Mouse (Mus musculus) spleen, adult 2 months (tissue): ENCODE measurements around the gene Cad. TPM values are rescaled to one million over a fixed set of nuclear protein-coding genes. Genes with fewer than 3 reads are reported as not detected.
"Not testable (repeated sequence)": the region's sequence is repeated elsewhere in the genome, so short reads cannot be mapped to it uniquely, and the experiment has no call there.

ENCODE experiments used
- DNase-seq, 2 experiments: peaks; one replicate each; pipeline versions ENCODE4 v3.0.0 to v3.0.0-alpha.2; 2012 to 2021; ENCODE audit warnings: low spot score in 2 of 2, low read depth in 1 of 2
- H3K27ac ChIP-seq: fragments of 200-500 bp; 2 replicates; pipeline ENCODE4 v1.5.1; 2012; ENCODE audit warnings: low read length, inconsistent platforms; ENCODE audit not compliant: insufficient read depth
- H3K27me3 ChIP-seq: fragments of 200-500 bp; 2 replicates; pipeline ENCODE4 v1.6.1; 2012; ENCODE audit warnings: mild to moderate bottlenecking, moderate library complexity, low read length, inconsistent platforms; ENCODE audit not compliant: control insufficient read depth, insufficient read depth
- H3K36me3 ChIP-seq: fragments of 200-500 bp; 2 replicates; pipeline ENCODE4 v1.6.1; 2012; ENCODE audit warnings: mild to moderate bottlenecking, low read length, inconsistent platforms; ENCODE audit not compliant: control insufficient read depth, insufficient read depth
- H3K4me1 ChIP-seq: fragments of 200-500 bp; 2 replicates; pipeline ENCODE4 v1.6.1; 2011; ENCODE audit warnings: inconsistent platforms; ENCODE audit not compliant: control insufficient read depth, insufficient read depth, insufficient read length
- H3K4me3 ChIP-seq: fragments of 200-500 bp; 2 replicates; pipeline ENCODE4 v1.5.1; 2011; ENCODE audit warnings: mild to moderate bottlenecking, inconsistent platforms; ENCODE audit not compliant: insufficient read depth, insufficient read length; ENCODE audit errors: extremely low read depth
- CTCF ChIP-seq: fragments of 200-500 bp; IDR thresholded peaks from 2 replicates; pipeline ENCODE4 v1.5.1; 2011; ENCODE audit warnings: mild to moderate bottlenecking, inconsistent platforms; ENCODE audit not compliant: insufficient read depth, insufficient read length, insufficient replicate concordance; ENCODE audit errors: extremely low read depth
- POLR2A ChIP-seq: fragments of 200-500 bp; IDR thresholded peaks from 2 replicates; pipeline ENCODE4 v1.6.1; 2011; ENCODE audit warnings: low read depth, low read length, inconsistent platforms
- WGBS: fragments of 180-500 bp; shearing (Covaris S2); methylation state at CpG from one replicate; pipeline ENCODE4 v1.1.7; 2018; 5-methylcytosine and 5-hydroxymethylcytosine counted together
- polyA plus RNA-seq: library from polyadenylated mRNA; depleted of rRNA; stranded (reverse); fragments of >200 nt; gene quantifications from 2 replicates; pipeline ENCODE4 v1.2.3, GENCODE M21; 2012

Cad gene
- polyA plus RNA-seq, 1 experiment: 44.0 TPM

DNA sequence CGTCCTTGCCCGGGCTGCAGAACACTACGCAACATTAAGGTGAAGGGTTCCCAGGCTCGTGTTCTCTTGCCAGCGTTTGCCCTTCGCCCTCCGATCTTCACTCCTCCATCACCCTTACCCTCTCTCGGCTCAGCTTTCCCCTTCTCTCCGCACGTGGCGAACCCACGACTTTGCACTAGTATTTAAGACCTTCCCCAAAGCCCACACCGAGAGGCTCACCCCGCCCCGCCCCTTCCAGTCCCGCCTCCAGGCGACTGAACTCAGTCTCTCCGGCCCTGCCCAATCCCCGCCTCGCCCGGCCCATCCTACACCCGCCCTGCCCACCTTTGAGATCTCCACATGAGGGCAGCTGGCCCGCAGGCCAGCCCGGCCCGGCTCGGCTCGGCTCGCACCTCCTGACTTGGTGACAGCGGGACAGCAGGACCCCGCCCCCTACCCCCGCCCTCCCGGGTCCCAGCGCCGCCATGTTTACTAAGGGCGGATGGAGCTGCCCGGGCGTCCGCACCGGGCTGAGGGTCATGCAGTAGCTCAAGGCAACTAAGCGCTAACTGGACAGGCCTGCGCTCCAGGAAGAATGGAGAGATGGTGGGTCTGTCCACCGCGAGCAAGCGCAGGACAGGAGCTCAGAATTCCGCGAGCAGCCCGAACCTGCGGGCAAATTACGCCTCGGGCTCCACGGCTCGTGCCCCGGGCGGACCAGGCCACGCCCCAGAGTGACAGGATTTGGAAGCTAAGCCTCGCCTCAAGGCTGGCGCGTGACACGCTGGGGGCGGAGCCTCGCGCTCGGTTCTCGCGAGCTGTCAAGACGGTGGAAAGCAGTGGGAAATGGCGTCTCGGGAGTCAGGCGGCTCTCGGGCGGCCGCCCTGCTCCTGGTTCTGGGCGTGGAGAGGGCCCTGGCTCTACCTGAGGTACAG, 6.5 kb upstream of the Cad start, which contains the start of gene Atraid:
Gene Atraid, plus strand, starts transcription at position 465 of the 915 bp plus-strand sequence.
- Histone ChIP-seq H3K36me3 (no peaks in the 10 kb centered on the region), H3K4me1 (no peaks in the 10 kb centered on the region), H3K27me3 (no peaks in the 10 kb centered on the region), H3K27ac (peak within 1 kb of the TSS; percentile 97), H3K4me3 (peak within 1 kb of the TSS; percentile 92)
- DNase-seq: peak; percentile 97 to 98
- under 1% methylated on average over 73 of the region's 73 CpGs for WGBS
- no peak for TF ChIP-seq CTCF
- TF ChIP-seq POLR2A: peak; percentile 89

DNA sequence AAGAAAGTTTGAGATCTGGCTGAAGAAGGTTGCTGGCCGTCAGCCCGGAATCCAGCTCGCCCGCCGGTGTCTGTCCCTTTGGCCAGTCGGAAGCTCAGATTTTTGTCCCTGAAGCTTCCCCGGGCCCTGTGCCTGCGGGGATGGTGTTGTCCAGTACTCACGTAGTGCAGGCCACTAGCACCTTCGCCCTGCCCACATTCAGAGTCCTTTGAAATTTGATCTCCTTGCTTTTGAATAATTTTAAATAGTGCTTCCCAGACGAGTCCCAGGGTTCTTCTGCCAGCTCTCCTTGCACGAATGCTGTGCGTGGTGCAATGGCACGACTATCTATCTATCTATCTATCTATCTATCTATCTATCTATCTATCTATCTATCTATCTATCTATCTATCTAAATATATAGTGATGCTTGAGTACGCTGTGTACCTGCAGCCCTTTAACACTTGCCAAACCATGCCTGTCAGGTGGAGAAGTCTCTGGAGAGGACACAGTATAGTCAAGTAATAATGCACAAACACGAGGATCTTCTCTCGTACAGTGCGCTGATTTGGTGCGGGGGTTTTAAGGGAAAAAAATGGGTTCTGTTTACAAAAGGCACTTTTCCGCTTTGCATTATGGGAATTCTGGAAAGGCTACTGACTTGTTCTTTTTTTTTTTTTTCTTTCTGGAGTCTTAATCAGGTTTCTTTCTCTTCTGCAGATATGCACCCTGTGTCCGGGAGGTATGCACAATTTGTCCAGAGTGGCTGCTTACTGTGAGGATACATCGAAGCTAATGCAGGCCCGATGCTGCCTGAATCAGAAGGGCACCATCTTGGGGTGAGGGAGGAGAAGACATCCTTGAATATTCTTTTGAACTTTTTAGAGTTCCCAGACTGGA, 5.6 kb upstream of the Cad start, which contains the start of gene Slc5a6:
Gene Slc5a6, minus strand, starts transcription at position 162 of the 879 bp plus-strand sequence.
- no peak for TF ChIP-seq CTCF
- no peak for TF ChIP-seq POLR2A
- peaks cover 1% of the 10 kb centered on the region; the same call in 1 of the 2 replicates for H3K4me1 ChIP-seq
- H3K27me3 ChIP-seq: no peaks in the 10 kb centered on the region
- peak; percentile 30 to 38 for DNase-seq
- peak within 1 kb of the TSS; percentile 92 for H3K4me3 ChIP-seq
- H3K27ac ChIP-seq: peak within 1 kb of the TSS; percentile 97
- H3K36me3 ChIP-seq: no peaks in the 10 kb centered on the region
- WGBS: 2% methylated on average over 23 of the region's 23 CpGs

DNA sequence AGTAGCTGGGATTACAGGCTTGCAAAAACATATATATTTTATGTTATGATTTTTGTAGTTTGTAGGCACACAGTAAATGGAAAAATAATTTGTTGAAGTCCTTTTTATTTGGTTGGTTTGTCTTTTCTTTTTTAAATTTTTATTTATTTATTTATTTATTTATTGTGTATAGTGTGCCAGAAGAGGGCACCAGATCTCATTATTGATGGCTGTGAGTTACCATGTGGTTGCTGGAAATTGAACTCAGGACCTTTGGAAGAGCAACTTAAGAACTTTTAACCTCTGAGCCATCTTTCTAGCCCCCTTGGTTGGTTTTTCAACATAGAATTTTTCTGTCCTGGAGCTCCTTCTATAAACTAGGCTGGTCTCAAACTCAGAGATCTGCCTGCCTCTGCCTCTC, 4.2 kb upstream of the Cad start:
- H3K36me3 ChIP-seq: no peaks in the 10 kb centered on the region
- no peak overlapping the region for H3K27ac ChIP-seq
- no peak for DNase-seq
- TF ChIP-seq CTCF: no peak
- no peak for TF ChIP-seq POLR2A
- peaks cover 4% of the 10 kb centered on the region for H3K4me1 ChIP-seq
- no peaks in the 10 kb centered on the region for H3K27me3 ChIP-seq
- H3K4me3 ChIP-seq: no peak overlapping the region

DNA sequence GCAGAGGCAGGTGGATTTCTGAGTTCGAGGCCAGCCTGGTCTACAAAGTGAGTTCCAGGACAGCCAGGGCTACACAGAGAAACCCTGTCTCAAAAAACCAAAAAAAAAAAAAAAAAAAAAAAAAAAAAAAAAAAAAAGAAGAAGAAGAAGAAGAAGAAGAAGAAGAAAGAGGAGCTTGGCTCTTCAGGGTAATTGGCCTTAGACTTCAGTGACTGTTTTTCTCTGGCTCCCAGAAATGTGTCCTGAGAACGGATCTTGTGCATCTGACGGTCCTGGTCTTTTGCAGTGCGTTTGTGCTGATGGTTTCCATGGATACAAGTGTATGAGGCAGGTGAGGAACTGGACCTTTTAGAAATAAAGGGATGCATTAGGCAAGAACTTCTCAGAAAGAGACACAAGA, 852 bp upstream of the Cad start:
- H3K4me3 ChIP-seq, H3K27ac ChIP-seq, DNase-seq, H3K4me1 ChIP-seq, H3K27me3 ChIP-seq, H3K36me3 ChIP-seq: not testable (repeated sequence)
- 89% methylated on average over 4 of the region's 4 CpGs for WGBS

DNA sequence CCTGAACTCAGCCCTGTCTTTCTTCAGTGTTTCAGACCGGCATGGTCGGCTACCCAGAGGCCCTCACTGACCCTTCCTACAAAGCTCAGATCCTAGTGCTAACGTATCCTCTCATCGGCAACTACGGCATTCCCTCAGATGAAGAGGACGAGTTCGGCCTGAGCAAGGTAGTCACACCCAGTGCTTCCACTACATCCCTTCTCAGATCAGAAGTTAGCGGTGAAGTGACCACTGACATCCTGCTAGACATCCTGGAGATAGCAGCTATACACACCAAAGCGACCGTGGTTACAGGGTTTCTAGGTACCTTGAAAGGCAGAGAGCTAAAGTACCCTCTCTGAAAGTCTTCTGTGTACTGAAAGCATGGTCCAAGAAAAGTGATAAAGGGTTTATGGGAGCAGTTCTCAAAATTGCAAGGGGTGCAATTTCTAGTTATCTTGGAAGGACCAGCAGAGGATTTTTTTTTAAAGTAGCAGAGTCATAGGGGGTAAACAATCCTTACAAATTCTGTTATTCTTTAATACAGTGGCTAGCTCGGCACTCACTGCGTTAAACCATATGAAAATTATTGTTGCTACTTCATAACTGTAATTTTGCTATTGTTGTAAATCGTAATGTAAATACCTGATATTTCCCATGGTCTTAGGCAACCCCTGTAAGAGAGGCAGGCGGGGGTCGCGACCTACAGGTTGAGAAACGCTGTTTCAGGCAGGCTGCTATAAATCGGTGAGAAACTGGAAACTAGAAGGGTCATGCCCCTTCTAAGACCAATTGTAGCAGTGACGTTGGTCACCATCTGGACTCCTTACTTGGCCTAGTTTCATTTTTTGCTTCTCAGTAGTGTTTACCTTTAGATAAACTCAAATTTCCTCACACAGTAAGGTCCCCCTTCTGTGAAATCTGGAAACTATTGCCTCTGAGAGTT, 898 bp downstream of the Cad start:
- Histone ChIP-seq H3K36me3 (peaks cover 12% of the 10 kb centered on the region), H3K4me1 (peaks cover 4% of the 10 kb centered on the region), H3K27me3 (no peaks in the 10 kb centered on the region), H3K4me3 (peak overlapping the region; percentile 81), H3K27ac (no peak overlapping the region)
- WGBS: 36% methylated on average over 19 of the region's 19 CpGs
- no peak for DNase-seq
- TF ChIP-seq CTCF: no peak
- no peak for TF ChIP-seq POLR2A

DNA sequence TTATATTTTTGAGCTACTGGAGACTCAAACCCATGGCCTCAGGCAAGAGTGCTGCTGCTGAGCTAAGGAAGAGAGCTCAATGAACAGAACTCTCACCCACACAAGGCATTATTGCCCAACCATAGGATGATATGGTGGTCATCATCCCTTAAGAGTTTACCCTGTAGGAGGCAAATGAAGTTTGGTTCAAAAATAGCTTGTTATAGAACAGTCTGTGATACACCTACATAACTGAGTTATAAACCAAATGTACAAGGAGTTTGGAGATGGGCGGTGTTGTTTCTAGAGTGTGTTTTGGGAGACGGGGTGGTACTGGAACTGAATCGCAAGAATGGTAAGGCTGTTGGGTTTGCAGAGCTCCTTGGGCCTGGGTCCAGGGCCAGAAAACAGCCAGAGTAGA, 15.2 kb downstream of the Cad start:
- Histone ChIP-seq H3K4me1 (no peaks in the 10 kb centered on the region; the same call in 1 of the 2 replicates), H3K27ac (no peak overlapping the region), H3K27me3 (no peaks in the 10 kb centered on the region), H3K4me3 (no peak overlapping the region), H3K36me3 (peaks cover 56% of the 10 kb centered on the region)
- TF ChIP-seq CTCF (no peak), POLR2A (no peak)
- 94% methylated on average over 3 of the region's 3 CpGs for WGBS
- DNase-seq: no peak
